17 mouse cellular contexts compared by ENCODE assay signal in the genomic region with DNA sequence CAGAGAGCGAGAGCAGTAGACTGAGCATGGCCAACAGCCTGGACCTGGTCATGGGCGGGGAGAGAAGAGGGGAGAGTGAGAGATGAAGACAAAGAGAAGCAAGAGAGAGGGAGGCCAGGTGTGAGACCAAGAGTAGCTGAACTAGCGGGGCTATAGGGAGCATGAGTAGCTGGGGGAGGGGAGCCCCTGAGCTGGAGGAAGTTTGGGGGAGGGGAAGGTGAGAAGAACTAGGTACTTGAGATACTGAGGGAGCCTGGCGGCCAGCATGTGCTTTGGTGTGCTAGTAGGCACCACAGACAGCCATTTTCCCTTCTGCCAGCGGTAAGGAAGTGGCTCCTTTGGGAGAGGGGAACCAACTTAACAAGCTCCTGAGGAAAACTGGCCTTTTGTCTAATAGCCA. TPM values are rescaled to one million over a fixed set of nuclear protein-coding genes. Genes with fewer than 3 reads are reported as not detected.
DNase-seq lines count a peak whose midpoint lies in the region; ATAC-seq and TF ChIP-seq lines count a peak whose summit lies in the region.
"Had no signal": no experiment of that assay in that cellular context is flagged by ENCODE, and none has a peak within 500 bp of the region (broad histone marks: within the 10 kb centered on the region; RNA-seq: fewer than 3 reads in every experiment).

No protein-coding gene starts in this region.

- TF ChIP-seq CTCF in stomach, postnatal 0 days (IDR thresholded peaks at IDR 0.05; ENCODE audit: low read depth), result no peak
- no peak for TF ChIP-seq CTCF in small intestine, adult 2 months (IDR thresholded peaks at IDR 0.05; ENCODE audit: extremely low read depth, insufficient read length, insufficient replicate concordance, low read depth, low read length)

- H3K27me3 ChIP-seq in heart, embryonic 16.5 days (ENCODE audit: control insufficient read depth, insufficient read depth, low read length), result no peaks in the 10 kb centered on the region
- H3K27me3 ChIP-seq in stomach, embryonic 16.5 days (ENCODE audit: control insufficient read depth, insufficient read depth, low read length), result no peaks in the 10 kb centered on the region
- no peaks in the 10 kb centered on the region for H3K27me3 ChIP-seq in stomach, postnatal 0 days (ENCODE audit: control insufficient read depth, insufficient read depth, low read length)
- no peaks in the 10 kb centered on the region for H3K27me3 ChIP-seq in small intestine, adult 2 months (ENCODE audit: control insufficient read depth, insufficient read depth, low read length)
- H3K27me3 ChIP-seq in hindbrain, embryonic 11.5 days (ENCODE audit: control insufficient read depth, insufficient read depth, low read length), result no peaks in the 10 kb centered on the region
- no peaks in the 10 kb centered on the region for H3K27me3 ChIP-seq in hindbrain, embryonic 13.5 days
- H3K27me3 ChIP-seq: hindbrain, embryonic 12.5 days; midbrain, embryonic 15.5 days; neural tube, embryonic 13.5 days had no signal

- intact Hi-C loops in heart, postnatal 25 days (cut with DNase I), result no loop called here

- no peaks in the 10 kb centered on the region for H3K4me1 ChIP-seq in heart, embryonic 16.5 days (ENCODE audit: control insufficient read depth, insufficient read depth, low read length)
- H3K4me1 ChIP-seq in stomach, embryonic 16.5 days (ENCODE audit: control insufficient read depth, insufficient read depth, low read length), result no peaks in the 10 kb centered on the region
- H3K4me1 ChIP-seq in stomach, postnatal 0 days (replicated peaks; ENCODE audit: control insufficient read depth, insufficient read depth), result no peaks in the 10 kb centered on the region
- H3K4me1 ChIP-seq in small intestine, adult 2 months (ENCODE audit: control insufficient read depth, insufficient read depth, insufficient read length, low read length), result peaks cover 16% of the 10 kb centered on the region; the same call in 1 of the 2 replicates
- H3K4me1 ChIP-seq in hindbrain, embryonic 11.5 days (replicated peaks; ENCODE audit: control insufficient read depth, insufficient read depth, low read length), result no peaks in the 10 kb centered on the region
- H3K4me1 ChIP-seq in hindbrain, embryonic 13.5 days (replicated peaks), result no peaks in the 10 kb centered on the region
- H3K4me1 ChIP-seq: hindbrain, embryonic 12.5 days; midbrain, embryonic 15.5 days; neural tube, embryonic 13.5 days had no signal

- no peak overlapping the region for H3K9ac ChIP-seq in heart, embryonic 16.5 days (ENCODE audit: low read length)
- no peak overlapping the region for H3K9ac ChIP-seq in stomach, embryonic 16.5 days (ENCODE audit: low read length)
- H3K9ac ChIP-seq in stomach, postnatal 0 days (ENCODE audit: low read length), result no peak overlapping the region
- H3K9ac ChIP-seq in hindbrain, embryonic 11.5 days (ENCODE audit: low read depth, low read length), result no peak overlapping the region
- no peak overlapping the region for H3K9ac ChIP-seq in hindbrain, embryonic 13.5 days
- H3K9ac ChIP-seq: hindbrain, embryonic 12.5 days; midbrain, embryonic 15.5 days; neural tube, embryonic 13.5 days had no signal

- DNase-seq in heart, postnatal 25 days (ENCODE audit: low spot score), result no peak
- DNase-seq in stomach, postnatal 0 days (ENCODE audit: low spot score), result no peak
- DNase-seq in gastrocnemius, postnatal 10 days, result no peak
- no peak for DNase-seq in hindbrain, embryonic 11.5 days (ENCODE audit: low spot score)
- DNase-seq: right cerebral cortex, adult 18-20 months had no signal

- H3K9me3 ChIP-seq in heart, embryonic 16.5 days (replicated peaks; ENCODE audit: control insufficient read depth, low read length), result no peaks in the 10 kb centered on the region
- no peaks in the 10 kb centered on the region for H3K9me3 ChIP-seq in stomach, embryonic 16.5 days (replicated peaks; ENCODE audit: control insufficient read depth, low read length)
- H3K9me3 ChIP-seq in stomach, postnatal 0 days (ENCODE audit: control insufficient read depth, low read length), result no peaks in the 10 kb centered on the region
- H3K9me3 ChIP-seq in hindbrain, embryonic 11.5 days (ENCODE audit: control insufficient read depth, low read length), result no peaks in the 10 kb centered on the region
- no peaks in the 10 kb centered on the region for H3K9me3 ChIP-seq in hindbrain, embryonic 13.5 days
- H3K9me3 ChIP-seq: hindbrain, embryonic 12.5 days; midbrain, embryonic 15.5 days; neural tube, embryonic 13.5 days had no signal

- H3K36me3 ChIP-seq in heart, embryonic 16.5 days (ENCODE audit: control insufficient read depth, insufficient read depth), result peaks cover 30% of the 10 kb centered on the region
- peaks cover 13% of the 10 kb centered on the region; the same call in 1 of the 2 replicates for H3K36me3 ChIP-seq in stomach, embryonic 16.5 days (ENCODE audit: control insufficient read depth, insufficient read depth, low read length)
- H3K36me3 ChIP-seq in stomach, postnatal 0 days (ENCODE audit: control insufficient read depth, insufficient read depth, low read length), result peaks cover 7% of the 10 kb centered on the region
- peaks cover 6% of the 10 kb centered on the region for H3K36me3 ChIP-seq in small intestine, adult 2 months (ENCODE audit: control insufficient read depth, insufficient read depth, low read length)
- H3K36me3 ChIP-seq in hindbrain, embryonic 11.5 days (ENCODE audit: control insufficient read depth, insufficient read depth, low read length), result 0 out of 2 replicates have a peak, but pooled peaks cover 2% of the 10 kb centered on the region
- peaks cover 79% of the 10 kb centered on the region for H3K36me3 ChIP-seq in hindbrain, embryonic 13.5 days

- peak; percentile 63 for ATAC-seq in heart, embryonic 16.5 days (replicated peaks; ENCODE audit: extremely low read depth, insufficient read depth, low FRiP score)
- no peak for ATAC-seq in stomach, embryonic 16.5 days (ENCODE audit: insufficient read depth, low FRiP score)
- no peak for ATAC-seq in stomach, postnatal 0 days (ENCODE audit: low FRiP score, low TSS enrichment)
- no peak for ATAC-seq in hindbrain, embryonic 11.5 days (ENCODE audit: low FRiP score)
- no peak for ATAC-seq in hindbrain, embryonic 13.5 days (ENCODE audit: low FRiP score)
- ATAC-seq: lung, postnatal 0 days; midbrain, embryonic 15.5 days had no signal

- WGBS in heart, embryonic 16.5 days, result 64% methylated on average over 5 of the region's 5 CpGs
- 69% methylated on average over 5 of the region's 5 CpGs for WGBS in stomach, embryonic 16.5 days
- 74% methylated on average over 5 of the region's 5 CpGs for WGBS in stomach, postnatal 0 days
- 76% methylated on average over 5 of the region's 5 CpGs for WGBS in small intestine, adult 2 months
- WGBS in hindbrain, embryonic 11.5 days, result 64% methylated on average over 5 of the region's 5 CpGs
- 82% methylated on average over 5 of the region's 5 CpGs for WGBS in hindbrain, embryonic 13.5 days

- H3K4me2 ChIP-seq in heart, embryonic 16.5 days (ENCODE audit: low read depth, low read length), result no peak overlapping the region
- no peak overlapping the region for H3K4me2 ChIP-seq in stomach, embryonic 16.5 days (ENCODE audit: low read depth, low read length)
- H3K4me2 ChIP-seq in stomach, postnatal 0 days (replicated peaks; ENCODE audit: low read depth), result no peak overlapping the region
- no peak overlapping the region for H3K4me2 ChIP-seq in hindbrain, embryonic 11.5 days (replicated peaks; ENCODE audit: low read depth, low read length)
- no peak overlapping the region for H3K4me2 ChIP-seq in hindbrain, embryonic 13.5 days
- H3K4me2 ChIP-seq: hindbrain, embryonic 12.5 days; midbrain, embryonic 15.5 days; neural tube, embryonic 13.5 days had no signal

- no peak for TF ChIP-seq POLR2A in small intestine, adult 2 months (IDR thresholded peaks at IDR 0.05; ENCODE audit: low read depth, low read length)

- no peak for TF ChIP-seq EP300 in stomach, postnatal 0 days (optimal IDR thresholded peaks at IDR 0.05)

- no peak overlapping the region for H3K4me3 ChIP-seq in heart, embryonic 16.5 days (ENCODE audit: low read length)
- no peak overlapping the region for H3K4me3 ChIP-seq in stomach, embryonic 16.5 days (replicated peaks; ENCODE audit: low read length)
- no peak overlapping the region for H3K4me3 ChIP-seq in stomach, postnatal 0 days (ENCODE audit: low read depth, low read length)
- no peak overlapping the region for H3K4me3 ChIP-seq in small intestine, adult 2 months (ENCODE audit: low read depth, low read length)
- H3K4me3 ChIP-seq in hindbrain, embryonic 11.5 days (ENCODE audit: low read depth, low read length), result no peak overlapping the region
- H3K4me3 ChIP-seq in hindbrain, embryonic 13.5 days, result no peak overlapping the region
- H3K4me3 ChIP-seq: hindbrain, embryonic 12.5 days; midbrain, embryonic 15.5 days; neural tube, embryonic 13.5 days had no signal

- H3K27ac ChIP-seq in heart, embryonic 16.5 days (ENCODE audit: low read length), result no peak overlapping the region
- 0 out of 2 replicates have a peak overlapping the region, but pooled peaks have one; percentile 15 for H3K27ac ChIP-seq in stomach, embryonic 16.5 days (ENCODE audit: low read length)
- no peak overlapping the region for H3K27ac ChIP-seq in stomach, postnatal 0 days (replicated peaks)
- H3K27ac ChIP-seq in small intestine, adult 2 months (ENCODE audit: insufficient read depth, low read depth, low read length), result peak overlapping the region; percentile 75; the same call in 1 of the 2 replicates
- H3K27ac ChIP-seq in hindbrain, embryonic 11.5 days (ENCODE audit: low read depth, low read length), result no peak overlapping the region
- no peak overlapping the region for H3K27ac ChIP-seq in hindbrain, embryonic 13.5 days
- H3K27ac ChIP-seq: hindbrain, embryonic 12.5 days; midbrain, embryonic 15.5 days; neural tube, embryonic 13.5 days had no signal

RNA-seq across cellular contexts. Expression of a gene that starts 18.4 kb away (rescaled TPM):
- polyA plus RNA-seq in heart, embryonic 16.5 days (2015; fragmentation: Nextera tagmentation; extraction: Ambion mirVana), result 44.9 and 45.2 TPM in 2 replicates
- 10 to 100 TPM; 14.1 to 18.9 TPM for total RNA-seq in heart, postnatal 25 days (2021)
- polyA plus RNA-seq in stomach, embryonic 16.5 days (2015; fragmentation: Nextera tagmentation; extraction: Ambion mirVana), result 41.1 and 41.8 TPM in 2 replicates
- 11.7 and 12.3 TPM in 2 replicates for polyA plus RNA-seq in stomach, postnatal 0 days (2015; fragmentation: Nextera tagmentation; extraction: Ambion mirVana)
- 4.4 and 10.1 TPM in 2 replicates for polyA plus RNA-seq in small intestine, adult 2 months (2012; rRNA removed)
- 1 to 10 TPM; 5.5 to 6.6 TPM for total RNA-seq in gastrocnemius, postnatal 10 days (2021)
- polyA plus RNA-seq in hindbrain, embryonic 11.5 days (2014; fragmentation: Nextera tagmentation; extraction: Ambion mirVana), result 35.2 and 41.7 TPM in 2 replicates
- 29.6 and 30.5 TPM in 2 replicates for polyA plus RNA-seq in hindbrain, embryonic 13.5 days (2015; fragmentation: Nextera tagmentation; extraction: Ambion mirVana)

RNA-seq across cellular contexts. Expression of a gene that starts 18.6 kb away (rescaled TPM):
- polyA plus RNA-seq in heart, embryonic 16.5 days (2015; fragmentation: Nextera tagmentation; extraction: Ambion mirVana), result 13.6 and 16.1 TPM in 2 replicates
- 1 to 10 TPM; 1.6 to 2.1 TPM for total RNA-seq in heart, postnatal 25 days (2021)
- polyA plus RNA-seq in stomach, embryonic 16.5 days (2015; fragmentation: Nextera tagmentation; extraction: Ambion mirVana), result 14.7 and 15.9 TPM in 2 replicates
- 8.8 and 9.3 TPM in 2 replicates for polyA plus RNA-seq in stomach, postnatal 0 days (2015; fragmentation: Nextera tagmentation; extraction: Ambion mirVana)
- 1.8 and 3.9 TPM in 2 replicates for polyA plus RNA-seq in small intestine, adult 2 months (2012; rRNA removed)
- 1 to 10 TPM; 1.7 to 2.1 TPM for total RNA-seq in gastrocnemius, postnatal 10 days (2021)
- 23.6 and 24.8 TPM in 2 replicates for polyA plus RNA-seq in hindbrain, embryonic 11.5 days (2014; fragmentation: Nextera tagmentation; extraction: Ambion mirVana)
- 19.3 and 23.0 TPM in 2 replicates for polyA plus RNA-seq in hindbrain, embryonic 13.5 days (2015; fragmentation: Nextera tagmentation; extraction: Ambion mirVana)

RNA-seq across cellular contexts. Expression of a gene that starts 33.4 kb away (rescaled TPM):
- polyA plus RNA-seq in heart, embryonic 16.5 days (2015; fragmentation: Nextera tagmentation; extraction: Ambion mirVana), result 0.27 and 0.56 TPM in 2 replicates
- total RNA-seq in heart, postnatal 25 days (2021), result not detected
- polyA plus RNA-seq in stomach, embryonic 16.5 days (2015; fragmentation: Nextera tagmentation; extraction: Ambion mirVana), result 9.5 and 14.8 TPM in 2 replicates
- 0.13 and 0.30 TPM in 2 replicates for polyA plus RNA-seq in stomach, postnatal 0 days (2015; fragmentation: Nextera tagmentation; extraction: Ambion mirVana)
- 122 and 320 TPM in 2 replicates for polyA plus RNA-seq in small intestine, adult 2 months (2012; rRNA removed)
- not detected for total RNA-seq in gastrocnemius, postnatal 10 days (2021)
- 0.17 TPM in 1 of 2 replicates, not detected in the other for polyA plus RNA-seq in hindbrain, embryonic 11.5 days (2014; fragmentation: Nextera tagmentation; extraction: Ambion mirVana)
- polyA plus RNA-seq in hindbrain, embryonic 13.5 days (2015; fragmentation: Nextera tagmentation; extraction: Ambion mirVana), result not detected in 2 replicates
- total RNA-seq: adrenal gland, adult 18-20 months; common myeloid progenitor, adult 5-6 weeks; heart, adult 8-10 months; left cerebral cortex, postnatal 25 days had no signal
- polyA plus RNA-seq: hindbrain, embryonic 12.5 days; neural tube, embryonic 13.5 days had no signal

Comparison
In these comparisons a context has a peak if more than half of its experiments do, and no peak if none do; other contexts are left out.
1. H3K27ac ChIP-seq: peak in stomach, embryonic 16.5 days (single experiment) and small intestine, adult 2 months (single experiment); none in heart, embryonic 16.5 days (single experiment), stomach, postnatal 0 days (single experiment), hindbrain, embryonic 11.5 days (single experiment) and hindbrain, embryonic 13.5 days (single experiment).